Mouse (Mus musculus) hindbrain, embryonic 15.5 days (tissue): ENCODE measurements around the gene Aldoart2. TPM values are rescaled to one million over a fixed set of nuclear protein-coding genes. Genes with fewer than 3 reads are reported as not detected.
A peak's percentile ranks its signal among the peaks of the same experiment; 100 is the strongest.
"Not testable (repeated sequence)": the region's sequence is repeated elsewhere in the genome, so short reads cannot be mapped to it uniquely, and the experiment has no call there.

Experiments used
- ATAC-seq: fragments of 200-750 bp; cut with Nextera tagmentation; 2 replicates; pipeline ENCODE4 v1.8.0; 2017; ENCODE audit warnings: low read depth, moderate number of reproducible peaks, moderate TSS enrichment; ENCODE audit not compliant: low FRiP score
- H3K27ac ChIP-seq: fragments of 300-500 bp; sonication (generic); replicated peaks from 2 replicates; pipeline ENCODE4 v1.5.1; 2015; ENCODE audit warnings: mild to moderate bottlenecking, inconsistent platforms
- H3K27me3 ChIP-seq: fragments of 300-500 bp; sonication (generic); 2 replicates; pipeline ENCODE4 v1.6.1; 2015; ENCODE audit warnings: control low read depth, inconsistent platforms
- H3K36me3 ChIP-seq: fragments of 300-500 bp; sonication (generic); 2 replicates; pipeline ENCODE4 v1.6.1; 2015; ENCODE audit warnings: control low read depth, inconsistent platforms
- H3K4me1 ChIP-seq: fragments of 300-500 bp; sonication (generic); replicated peaks from 2 replicates; pipeline ENCODE4 v1.6.1; 2015; ENCODE audit warnings: control low read depth, inconsistent platforms
- H3K4me2 ChIP-seq: fragments of 300-500 bp; sonication (generic); 2 replicates; pipeline ENCODE4 v1.6.1; 2015; ENCODE audit warnings: moderate library complexity, mild to moderate bottlenecking, inconsistent platforms
- H3K4me3 ChIP-seq: fragments of 300-500 bp; sonication (generic); 2 replicates; pipeline ENCODE4 v1.5.1; 2015; ENCODE audit warnings: mild to moderate bottlenecking, inconsistent platforms
- H3K9ac ChIP-seq: fragments of 300-500 bp; sonication (generic); 2 replicates; pipeline ENCODE4 v1.6.1; 2015; ENCODE audit warnings: inconsistent platforms
- H3K9me3 ChIP-seq: fragments of 300-500 bp; sonication (generic); 2 replicates; pipeline ENCODE4 v1.6.1; 2016; ENCODE audit warnings: control low read depth, inconsistent platforms
- WGBS: fragments of 180-500 bp; shearing (Covaris S2); methylation state at CpG from one replicate; pipeline ENCODE4 v1.1.7; 2015; 5-methylcytosine and 5-hydroxymethylcytosine counted together
- polyA plus RNA-seq: library from polyadenylated mRNA; unstranded; fragments of >200 nt; fragmentation: Nextera tagmentation; extraction: Ambion mirVana; gene quantifications from 2 replicates; pipeline ENCODE4 v1.2.1, GENCODE M21; 2015

The Aldoart2 gene
- polyA plus RNA-seq, 1 experiment from 2014 or later = not detected

DNA sequence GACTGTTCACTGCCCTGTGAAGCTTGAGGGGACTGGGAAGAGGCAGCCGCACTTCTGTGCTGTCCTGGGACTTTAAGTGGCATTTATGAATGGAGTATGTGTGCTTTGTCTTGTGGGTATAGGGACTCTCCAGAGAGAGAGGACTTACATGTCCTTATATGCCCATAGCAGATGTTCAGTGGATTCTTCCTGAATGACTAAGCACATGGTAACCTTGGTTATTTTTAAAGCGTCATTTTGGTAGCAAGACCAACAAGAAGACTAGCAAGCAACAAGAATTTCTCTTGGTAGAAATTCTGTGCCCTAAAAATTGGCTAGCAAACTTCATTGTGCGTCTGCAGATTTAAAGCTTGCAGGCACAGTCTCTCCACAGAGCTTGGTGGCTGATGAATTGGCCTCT is 1.3 kb upstream of the Aldoart2 start:
- Histone ChIP-seq H3K27me3 (peaks cover 4% of the 10 kb centered on the region; the same call in 1 of the 2 replicates), H3K4me2 (no peak overlapping the region), H3K4me3 (no peak overlapping the region), H3K4me1 (no peaks in the 10 kb centered on the region), H3K9ac (no peak overlapping the region), H3K27ac (no peak overlapping the region), H3K36me3 (no peaks in the 10 kb centered on the region), H3K9me3 (no peaks in the 10 kb centered on the region)
- 91% methylated on average over 3 of the region's 3 CpGs for WGBS
- ATAC-seq = no peak

DNA sequence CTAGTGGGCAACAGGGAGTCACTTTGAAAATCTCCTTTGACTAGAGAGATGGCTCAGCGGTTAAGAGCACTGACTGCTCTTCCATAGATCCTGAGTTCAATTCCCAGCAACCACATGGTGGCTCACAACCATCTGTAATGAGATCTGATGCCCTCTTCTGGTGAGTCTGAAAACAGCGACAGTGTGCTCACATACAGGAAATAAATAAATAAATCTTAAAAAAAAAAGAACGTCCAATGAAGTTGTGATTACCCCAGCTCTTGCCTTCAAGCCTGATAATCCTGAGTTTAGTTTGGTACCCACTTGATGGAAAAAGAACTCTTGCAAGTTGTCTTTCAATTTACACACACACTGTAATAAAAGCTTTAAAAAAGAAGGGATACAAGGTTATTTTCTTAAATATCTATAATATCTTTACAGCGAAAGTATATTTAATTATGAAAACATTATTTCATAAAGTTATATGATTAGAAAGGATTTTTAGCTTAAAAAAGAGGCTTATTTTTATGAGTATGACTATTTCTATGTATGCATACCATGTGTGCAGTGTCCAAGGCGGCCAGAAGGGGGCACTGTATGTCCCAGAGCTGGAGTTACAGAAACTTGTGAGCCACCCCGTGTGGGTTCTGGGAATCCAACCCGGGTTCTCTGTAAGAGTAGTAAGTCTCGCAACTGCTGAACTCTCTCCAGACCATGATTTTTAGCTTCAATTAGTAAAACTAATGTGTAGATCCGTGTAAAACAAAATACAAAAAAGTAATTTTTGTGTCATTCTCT is 664 bp upstream of the Aldoart2 start:
- H3K9me3 ChIP-seq = no peaks in the 10 kb centered on the region
- H3K9ac ChIP-seq = no peak overlapping the region
- no peaks in the 10 kb centered on the region for H3K4me1 ChIP-seq
- no peak overlapping the region for H3K27ac ChIP-seq
- WGBS = 88% methylated on average over 9 of the region's 9 CpGs
- H3K4me2 ChIP-seq = no peak overlapping the region
- no peak for ATAC-seq
- H3K27me3 ChIP-seq = peaks cover 3% of the 10 kb centered on the region; the same call in 1 of the 2 replicates
- H3K36me3 ChIP-seq = no peaks in the 10 kb centered on the region
- no peak overlapping the region for H3K4me3 ChIP-seq

DNA sequence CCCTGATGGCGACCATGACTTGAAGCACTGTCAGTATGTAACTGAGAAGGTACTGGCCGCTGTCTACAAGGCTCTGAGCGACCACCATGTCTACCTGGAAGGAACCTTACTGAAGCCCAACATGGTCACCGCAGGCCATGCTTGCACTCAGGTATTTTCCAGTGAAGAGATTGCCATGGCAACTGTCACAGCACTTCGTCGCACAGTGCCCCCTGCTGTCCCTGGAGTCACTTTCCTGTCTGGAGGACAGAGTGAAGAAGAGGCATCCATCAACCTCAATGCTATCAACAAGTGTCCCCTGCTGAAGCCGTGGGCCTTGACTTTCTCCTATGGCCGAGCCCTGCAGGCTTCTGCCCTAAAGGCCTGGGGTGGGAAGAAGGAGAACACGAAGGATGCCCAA is 828 bp downstream of the Aldoart2 start:
- WGBS = 82% methylated on average over 9 of the region's 9 CpGs
- Histone ChIP-seq H3K27ac (no peak overlapping the region), H3K9ac (no peak overlapping the region), H3K4me3 (no peak overlapping the region), H3K36me3 (no peaks in the 10 kb centered on the region), H3K4me1 (no peaks in the 10 kb centered on the region), H3K9me3 (no peaks in the 10 kb centered on the region), H3K4me2 (no peak overlapping the region), H3K27me3 (no peaks in the 10 kb centered on the region)
- no peak for ATAC-seq

DNA sequence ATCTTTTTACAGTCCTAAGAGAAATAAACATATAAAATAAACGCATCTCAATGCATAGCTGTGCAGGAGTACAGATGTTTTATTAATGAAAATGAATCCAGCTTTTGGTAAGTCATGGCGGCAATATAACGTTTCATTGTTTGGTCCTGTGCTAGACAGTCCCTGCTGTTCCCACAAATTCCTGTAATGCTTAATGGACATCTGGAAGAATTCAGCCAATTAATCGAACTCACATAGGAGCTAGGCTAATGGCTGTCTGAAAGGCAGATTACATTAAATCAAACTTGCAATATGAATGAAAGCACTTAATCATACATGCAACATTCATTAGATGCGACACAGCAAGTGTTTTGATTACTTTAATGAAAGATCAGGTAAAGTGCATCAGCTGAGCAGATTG is 1.8 kb downstream of the Aldoart2 start:
- H3K4me1 ChIP-seq = no peaks in the 10 kb centered on the region
- H3K4me3 ChIP-seq = no peak overlapping the region
- ATAC-seq = no peak
- no peak overlapping the region for H3K4me2 ChIP-seq
- no peak overlapping the region for H3K9ac ChIP-seq
- no peaks in the 10 kb centered on the region for H3K9me3 ChIP-seq
- no peaks in the 10 kb centered on the region for H3K27me3 ChIP-seq
- H3K36me3 ChIP-seq = no peaks in the 10 kb centered on the region
- 71% methylated on average over 5 of the region's 5 CpGs for WGBS
- H3K27ac ChIP-seq = no peak overlapping the region

DNA sequence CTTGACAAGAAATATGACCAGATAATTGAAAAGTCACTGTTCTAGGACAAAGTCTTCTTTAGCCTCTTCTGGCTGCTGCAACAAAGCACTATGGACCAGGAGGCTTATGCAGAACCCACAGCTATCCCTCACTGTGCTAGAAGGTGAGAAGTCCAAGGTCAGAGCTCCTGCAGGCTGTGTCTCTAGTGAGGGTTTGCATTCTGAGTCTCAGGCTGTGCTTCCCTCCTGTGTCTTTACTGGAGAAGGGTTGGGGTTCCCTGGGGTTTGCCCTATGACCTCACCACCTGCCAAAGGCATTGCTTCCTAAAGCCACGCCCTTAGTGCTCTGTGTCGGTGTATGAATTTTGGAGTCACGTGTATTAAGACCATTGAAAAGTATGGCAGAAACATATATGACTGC is 3.4 kb downstream of the Aldoart2 start:
- WGBS = 74% methylated on average over 3 of the region's 3 CpGs
- Histone ChIP-seq H3K4me3 (no peak overlapping the region), H3K4me1 (no peaks in the 10 kb centered on the region), H3K9me3 (no peaks in the 10 kb centered on the region), H3K27ac (no peak overlapping the region), H3K4me2 (no peak overlapping the region), H3K9ac (no peak overlapping the region), H3K27me3 (no peaks in the 10 kb centered on the region), H3K36me3 (no peaks in the 10 kb centered on the region)
- ATAC-seq = no peak

DNA sequence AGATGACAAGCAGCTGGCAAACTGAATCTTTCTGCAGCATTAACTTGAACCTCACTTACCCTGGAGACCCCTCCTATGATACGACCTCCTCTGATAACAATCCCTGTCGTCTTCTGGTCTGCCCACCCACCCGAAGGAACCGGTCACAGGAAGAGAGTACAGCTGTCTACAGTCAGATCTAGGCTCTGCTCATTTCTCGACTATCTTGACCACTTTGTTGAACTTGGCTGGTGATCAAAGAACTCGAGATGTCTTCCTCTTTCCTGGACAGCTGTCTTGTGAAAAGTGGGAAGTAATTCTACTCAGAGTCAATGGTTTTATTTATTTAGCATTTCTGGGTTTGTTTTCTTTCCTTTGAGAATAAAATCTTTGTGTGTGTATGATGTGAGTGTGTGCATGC is 4.6 kb downstream of the Aldoart2 start:
- no peaks in the 10 kb centered on the region for H3K27me3 ChIP-seq
- no peak overlapping the region for H3K9ac ChIP-seq
- H3K4me2 ChIP-seq = no peak overlapping the region
- H3K9me3 ChIP-seq = no peaks in the 10 kb centered on the region
- H3K4me1 ChIP-seq = no peaks in the 10 kb centered on the region
- H3K36me3 ChIP-seq = no peaks in the 10 kb centered on the region
- H3K27ac ChIP-seq = no peak overlapping the region
- no peak for ATAC-seq
- WGBS = 83% methylated on average over 6 of the region's 6 CpGs
- no peak overlapping the region for H3K4me3 ChIP-seq

DNA sequence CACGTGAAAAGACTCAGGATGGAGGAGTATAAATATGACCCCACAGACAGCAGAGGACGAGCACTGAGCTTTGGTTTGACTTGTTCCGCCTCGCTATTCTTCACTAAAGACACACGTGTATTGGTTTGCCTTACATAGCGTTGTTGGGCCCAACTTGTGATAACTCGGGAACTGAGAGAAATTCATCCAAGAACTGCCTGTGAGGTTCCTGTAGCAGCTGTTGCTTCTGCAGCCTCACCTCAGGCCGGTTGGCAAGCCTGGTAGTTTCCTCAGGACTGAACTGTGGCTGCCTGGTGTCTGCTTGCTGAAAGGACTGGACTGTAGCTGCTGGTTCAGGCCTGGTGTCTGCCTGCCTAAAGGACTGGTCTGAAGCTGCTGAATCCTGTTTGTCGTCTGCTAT is 5.6 kb downstream of the Aldoart2 start:
- no peak overlapping the region for H3K9ac ChIP-seq
- H3K36me3 ChIP-seq = no peaks in the 10 kb centered on the region
- ATAC-seq = no peak
- H3K27me3 ChIP-seq = no peaks in the 10 kb centered on the region
- H3K27ac ChIP-seq = no peak overlapping the region
- 93% methylated on average over 9 of the region's 9 CpGs for WGBS
- H3K4me3 ChIP-seq = no peak overlapping the region
- H3K9me3 ChIP-seq = no peaks in the 10 kb centered on the region
- H3K4me2 ChIP-seq = no peak overlapping the region
- H3K4me1 ChIP-seq = no peaks in the 10 kb centered on the region

DNA sequence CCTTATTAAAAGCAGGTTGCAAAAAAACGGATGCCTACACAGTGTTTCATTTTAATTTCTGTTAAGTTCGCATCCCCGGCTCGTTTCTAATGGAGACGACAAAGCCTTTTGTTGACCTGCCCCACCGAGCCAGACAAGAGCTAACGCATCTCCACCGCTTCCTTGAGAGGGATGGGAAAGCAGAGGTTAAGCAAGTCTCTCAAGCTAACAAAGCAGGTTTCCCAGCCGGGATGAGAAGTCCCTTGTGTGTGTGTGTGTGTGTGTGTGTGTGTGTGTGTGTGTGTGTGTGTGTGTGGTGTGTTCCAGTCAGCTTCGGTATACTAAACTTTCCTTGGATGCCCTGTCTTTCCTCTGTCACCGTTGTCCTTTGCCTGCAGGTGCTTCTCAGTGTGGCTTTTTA is 6.1 kb downstream of the Aldoart2 start:
- no peak overlapping the region for H3K4me3 ChIP-seq
- ATAC-seq = no peak
- 74% methylated on average over 11 of the region's 11 CpGs for WGBS

DNA sequence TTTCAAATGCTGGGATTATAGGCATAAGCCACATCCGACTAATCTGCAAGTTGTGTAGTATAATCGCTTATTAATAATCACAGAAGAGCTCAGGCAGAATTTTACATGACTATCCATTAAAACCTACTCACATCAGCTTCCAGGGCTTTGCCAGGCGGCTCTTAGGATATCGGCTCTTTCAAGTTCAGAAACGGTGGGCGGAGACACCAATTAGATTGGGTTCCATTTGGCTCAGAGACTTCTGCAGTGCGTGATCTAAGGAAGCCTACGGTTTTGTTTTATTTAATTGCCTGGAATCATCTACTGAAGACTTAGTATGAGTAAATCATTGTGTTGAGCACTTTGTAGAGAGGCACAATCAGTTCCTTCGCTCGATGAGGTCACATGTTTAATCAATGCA is 6.6 kb downstream of the Aldoart2 start:
- no peaks in the 10 kb centered on the region for H3K9me3 ChIP-seq
- H3K4me3 ChIP-seq = no peak overlapping the region
- H3K27ac ChIP-seq = no peak overlapping the region
- H3K9ac ChIP-seq = no peak overlapping the region
- H3K4me2 ChIP-seq = no peak overlapping the region
- 90% methylated on average over 10 of the region's 10 CpGs for WGBS
- H3K36me3 ChIP-seq = no peaks in the 10 kb centered on the region
- H3K4me1 ChIP-seq = no peaks in the 10 kb centered on the region
- no peaks in the 10 kb centered on the region for H3K27me3 ChIP-seq
- no peak for ATAC-seq

More for the DNA sequence above, 6.1 kb downstream of the Aldoart2 start:
- H3K9me3 ChIP-seq = no peaks in the 10 kb centered on the region
- H3K4me1 ChIP-seq = no peaks in the 10 kb centered on the region
- H3K4me2 ChIP-seq = no peak overlapping the region
- H3K27ac ChIP-seq = no peak overlapping the region
- H3K27me3 ChIP-seq = no peaks in the 10 kb centered on the region
- H3K9ac ChIP-seq = no peak overlapping the region
- no peaks in the 10 kb centered on the region for H3K36me3 ChIP-seq

DNA sequence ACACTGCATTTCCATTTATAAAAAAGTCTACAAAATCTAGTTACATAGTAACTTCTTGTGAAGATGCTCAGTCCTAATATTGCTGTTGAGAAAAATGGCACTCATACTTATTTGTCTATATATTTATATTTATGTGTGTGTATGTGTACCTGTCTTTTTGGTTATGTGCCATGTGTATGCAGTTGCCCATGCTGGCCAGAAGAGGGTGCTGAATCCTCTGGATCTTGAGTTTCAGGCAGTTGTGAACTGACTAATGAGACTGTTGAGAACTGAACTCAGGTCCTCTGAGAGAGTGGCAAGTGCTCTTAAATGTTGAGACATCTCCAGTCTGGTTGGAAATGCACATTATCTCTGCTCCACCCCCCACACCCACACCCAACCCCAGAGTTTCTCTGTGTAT is 8.1 kb downstream of the Aldoart2 start:
- no peaks in the 10 kb centered on the region for H3K36me3 ChIP-seq
- no peaks in the 10 kb centered on the region for H3K27me3 ChIP-seq
- H3K27ac ChIP-seq = no peak overlapping the region
- no peak overlapping the region for H3K4me2 ChIP-seq
- no peaks in the 10 kb centered on the region for H3K9me3 ChIP-seq
- no peak overlapping the region for H3K4me3 ChIP-seq
- no peaks in the 10 kb centered on the region for H3K4me1 ChIP-seq
- no peak for ATAC-seq
- H3K9ac ChIP-seq = no peak overlapping the region

DNA sequence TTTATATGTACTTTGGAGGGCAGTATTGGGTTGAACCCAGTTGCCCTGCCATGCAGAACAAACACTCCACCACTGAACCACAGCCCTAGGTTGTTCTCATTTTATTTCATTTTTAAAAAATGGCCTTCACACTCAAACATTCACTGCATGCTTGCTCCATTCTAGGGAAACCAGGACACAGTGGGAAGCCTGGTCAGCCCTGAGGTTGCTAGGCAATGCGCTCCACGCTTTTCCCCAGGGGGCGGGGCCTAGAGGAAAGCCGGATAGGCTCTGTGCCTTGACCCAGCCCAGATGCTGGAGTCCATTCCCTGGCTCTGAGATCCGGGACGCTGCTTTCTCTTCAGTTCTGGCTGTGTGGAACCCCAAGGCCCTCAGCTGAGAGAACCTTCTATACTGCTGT is 8.8 kb downstream of the Aldoart2 start:
- H3K4me2 ChIP-seq = no peak overlapping the region
- no peaks in the 10 kb centered on the region for H3K4me1 ChIP-seq
- H3K4me3 ChIP-seq = no peak overlapping the region
- ATAC-seq = peak; percentile 61; the same call in 1 of the 2 replicates
- H3K36me3 ChIP-seq = no peaks in the 10 kb centered on the region
- no peaks in the 10 kb centered on the region for H3K9me3 ChIP-seq
- no peak overlapping the region for H3K9ac ChIP-seq
- WGBS = 4% methylated on average over 6 of the region's 6 CpGs
- H3K27me3 ChIP-seq = no peaks in the 10 kb centered on the region
- no peak overlapping the region for H3K27ac ChIP-seq

DNA sequence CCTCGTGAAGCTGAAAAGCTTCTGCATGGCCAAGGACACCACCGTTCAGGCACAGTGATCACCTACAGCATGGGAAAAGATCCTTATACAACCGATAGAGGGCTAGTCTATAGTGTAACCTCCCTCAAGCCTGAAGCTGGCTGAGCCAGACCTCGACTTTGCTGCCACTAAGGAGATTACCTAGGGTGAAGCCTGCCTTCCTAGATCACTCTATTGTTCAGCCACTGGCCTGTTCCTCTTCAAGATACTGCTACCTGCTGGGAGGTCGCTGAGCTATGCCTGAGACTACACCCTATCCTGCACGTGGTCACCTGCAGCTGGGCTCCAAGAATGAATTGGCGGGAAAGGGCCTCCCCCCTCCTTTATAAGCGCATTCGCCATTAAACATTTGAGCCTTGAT is 21.9 kb downstream of the Aldoart2 start:
- H3K27ac ChIP-seq, H3K9me3 ChIP-seq, H3K27me3 ChIP-seq, H3K36me3 ChIP-seq, H3K9ac ChIP-seq, ATAC-seq, H3K4me3 ChIP-seq, H3K4me1 ChIP-seq, H3K4me2 ChIP-seq: not testable (repeated sequence)
- 59% methylated on average over 9 of the region's 9 CpGs for WGBS

DNA sequence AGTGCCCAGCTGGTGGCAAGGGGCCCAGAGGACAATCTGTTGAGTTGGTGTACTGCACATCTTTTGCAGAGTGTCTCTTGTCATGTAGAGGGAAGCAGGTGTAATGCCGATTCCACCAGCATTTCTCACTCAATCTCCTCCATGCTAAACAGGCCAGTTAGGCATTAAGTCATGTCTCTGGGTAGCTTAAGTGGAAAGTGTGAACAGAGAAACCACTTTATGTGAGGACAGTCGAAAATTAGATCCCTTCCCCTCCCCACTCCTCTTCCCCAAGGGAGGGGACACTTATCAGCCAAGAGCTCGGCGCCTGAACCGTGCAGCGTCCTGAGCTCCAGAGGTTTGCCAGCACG is 33.5 kb downstream of the Aldoart2 start:
- ATAC-seq = peak; percentile 14; the same call in 1 of the 2 replicates
- Histone ChIP-seq H3K9ac (no peak overlapping the region), H3K9me3 (no peaks in the 10 kb centered on the region), H3K4me2 (peak overlapping the region; percentile 96), H3K4me1 (peaks cover 24% of the 10 kb centered on the region), H3K27ac (no peak overlapping the region), H3K36me3 (peaks cover 2% of the 10 kb centered on the region; the same call in 1 of the 2 replicates), H3K27me3 (peaks cover 63% of the 10 kb centered on the region), H3K4me3 (peak overlapping the region; percentile 53)
- WGBS = 5% methylated on average over 7 of the region's 7 CpGs
